In genomic region chr5:124505235-124505634, GRCm38 (mm10) we compare ENCODE assay signal across 29 mouse cellular contexts. TPM values are rescaled to one million over a fixed set of nuclear protein-coding genes. Genes with fewer than 3 reads are reported as not detected.
DNase-seq lines count a peak whose midpoint lies in the region; ATAC-seq and TF ChIP-seq lines count a peak whose summit lies in the region.
"Had no signal": no experiment of that assay in that cellular context is flagged by ENCODE, and none has a peak within 500 bp of the region (broad histone marks: within the 10 kb centered on the region; RNA-seq: fewer than 3 reads in every experiment).

No protein-coding gene starts in this region.

- no peak for TF ChIP-seq CTCF in gastrocnemius, adult 2 months (IDR thresholded peaks at IDR 0.05)
- TF ChIP-seq CTCF in left cerebral cortex, adult 2 months (IDR thresholded peaks at IDR 0.05): no peak

- H3K9me3 ChIP-seq in intestine, embryonic 16.5 days (ENCODE audit: control insufficient read depth, low read length): no peaks in the 10 kb centered on the region
- H3K9me3 ChIP-seq in heart, embryonic 10.5 days: no peaks in the 10 kb centered on the region
- no peaks in the 10 kb centered on the region for H3K9me3 ChIP-seq in hindbrain, embryonic 12.5 days (replicated peaks)
- H3K9me3 ChIP-seq: embryonic facial prominence, embryonic 13.5 days; embryonic facial prominence, embryonic 15.5 days; forebrain, embryonic 10.5 days; forebrain, embryonic 12.5 days; G1E had no signal

- ATAC-seq in intestine, embryonic 16.5 days: peak; percentile 63
- no peak for ATAC-seq in hindbrain, embryonic 12.5 days (ENCODE audit: low FRiP score)
- ATAC-seq: CD4-positive, CD25-positive, alpha-beta regulatory T cell, adult 4 months; forebrain, embryonic 14.5 days; Patski had no signal

- H3K27me3 ChIP-seq in intestine, embryonic 16.5 days (replicated peaks; ENCODE audit: control insufficient read depth, insufficient read depth, low read length): no peaks in the 10 kb centered on the region
- no peaks in the 10 kb centered on the region for H3K27me3 ChIP-seq in heart, embryonic 10.5 days (ENCODE audit: insufficient read depth, poor library complexity, severe bottlenecking)
- no peaks in the 10 kb centered on the region for H3K27me3 ChIP-seq in hindbrain, embryonic 12.5 days
- H3K27me3 ChIP-seq: CH12.LX; embryonic facial prominence, embryonic 13.5 days; embryonic facial prominence, embryonic 15.5 days; forebrain, embryonic 12.5 days; Patski had no signal

- 0 out of 2 replicates have a peak, but pooled peaks cover 7% of the 10 kb centered on the region for H3K36me3 ChIP-seq in intestine, embryonic 16.5 days (ENCODE audit: control insufficient read depth, insufficient read depth, low read length)
- H3K36me3 ChIP-seq in heart, embryonic 10.5 days: peaks cover 80% of the 10 kb centered on the region
- H3K36me3 ChIP-seq in hindbrain, embryonic 12.5 days: peaks cover 33% of the 10 kb centered on the region
- H3K36me3 ChIP-seq: G1E had no signal

- H3K27ac ChIP-seq in gastrocnemius, adult 2 months: peak overlapping the region; percentile 97
- H3K27ac ChIP-seq in left cerebral cortex, adult 2 months: peak overlapping the region; percentile 5; the same call in 1 of the 2 replicates
- H3K27ac ChIP-seq in intestine, embryonic 16.5 days (ENCODE audit: low read length): no peak overlapping the region
- no peak overlapping the region for H3K27ac ChIP-seq in heart, embryonic 10.5 days
- H3K27ac ChIP-seq in hindbrain, embryonic 12.5 days: no peak overlapping the region
- H3K27ac ChIP-seq: embryonic facial prominence, embryonic 13.5 days; embryonic facial prominence, embryonic 15.5 days; forebrain, embryonic 10.5 days; forebrain, embryonic 12.5 days had no signal

- H3K9ac ChIP-seq in intestine, embryonic 16.5 days (ENCODE audit: low read depth, low read length): no peak overlapping the region
- no peak overlapping the region for H3K9ac ChIP-seq in hindbrain, embryonic 12.5 days
- H3K9ac ChIP-seq: embryonic facial prominence, embryonic 13.5 days; embryonic facial prominence, embryonic 15.5 days; forebrain, embryonic 12.5 days had no signal

- intact Hi-C loops in gastrocnemius, adult 2 months (cut with DNase I): no loop called here
- intact Hi-C loops in left cerebral cortex, adult 2 months (cut with DNase I): no loop called here

- no peak for DNase-seq in gastrocnemius, adult 2 months
- no peak for DNase-seq in gastrocnemius, adult 18-20 months (ENCODE audit: low spot score)
- DNase-seq in left cerebral cortex, adult 2 months (ENCODE audit: extremely low spot score in 1 of 2, low spot score in 2 of 2): no peak
- no peak for DNase-seq in left cerebral cortex, adult 9 months (ENCODE audit: low spot score in 2 of 2)
- peak; percentile 56 for DNase-seq in R1 (ENCODE audit: low read depth, low spot score)
- DNase-seq in heart, embryonic 10.5 days (ENCODE audit: low spot score): no peak
- DNase-seq: adrenal gland, adult 2 months; adrenal gland, postnatal 10 days; adrenal gland, postnatal 25 days; B cell, adult 2 months; cerebellum, adult 11 months; cerebellum, adult 18-20 months; cerebellum, adult 8-10 months; cerebellum, adult 9-11 months; cerebellum, postnatal 14 days; cerebellum, postnatal 36 days; embryo, embryonic 11 days had no signal

- H3K4me3 ChIP-seq in gastrocnemius, adult 2 months: no peak overlapping the region
- no peak overlapping the region for H3K4me3 ChIP-seq in left cerebral cortex, adult 2 months
- no peak overlapping the region for H3K4me3 ChIP-seq in intestine, embryonic 16.5 days (ENCODE audit: low read length)
- no peak overlapping the region for H3K4me3 ChIP-seq in heart, embryonic 10.5 days
- no peak overlapping the region for H3K4me3 ChIP-seq in hindbrain, embryonic 12.5 days
- H3K4me3 ChIP-seq: embryonic facial prominence, embryonic 13.5 days; embryonic facial prominence, embryonic 15.5 days; erythroblast, embryonic 14.5 days; forebrain, embryonic 10.5 days; forebrain, embryonic 12.5 days had no signal

- H3K4me2 ChIP-seq in intestine, embryonic 16.5 days (ENCODE audit: low read depth, low read length): no peak overlapping the region
- H3K4me2 ChIP-seq in hindbrain, embryonic 12.5 days (replicated peaks): no peak overlapping the region
- H3K4me2 ChIP-seq: embryonic facial prominence, embryonic 13.5 days; embryonic facial prominence, embryonic 15.5 days; forebrain, embryonic 12.5 days had no signal

- peaks cover 15% of the 10 kb centered on the region for H3K4me1 ChIP-seq in intestine, embryonic 16.5 days (ENCODE audit: control insufficient read depth, insufficient read depth, low read length)
- peaks cover 19% of the 10 kb centered on the region for H3K4me1 ChIP-seq in heart, embryonic 10.5 days
- H3K4me1 ChIP-seq in hindbrain, embryonic 12.5 days: 0 out of 2 replicates have a peak, but pooled peaks cover 3% of the 10 kb centered on the region
- H3K4me1 ChIP-seq: forebrain, embryonic 10.5 days; forebrain, embryonic 12.5 days had no signal

- 71% methylated on average over 4 of the region's 4 CpGs for WGBS in intestine, embryonic 16.5 days
- WGBS in heart, embryonic 10.5 days: 89% methylated on average over 4 of the region's 4 CpGs
- 93% methylated on average over 4 of the region's 4 CpGs for WGBS in hindbrain, embryonic 12.5 days

RNA-seq across cellular contexts. Expression of gene Snrnp35, which starts 22.3 kb away (rescaled TPM):
- total RNA-seq in gastrocnemius, adult 2 months (2021): 10 to 100 TPM; 27.7 to 33.1 TPM
- total RNA-seq in gastrocnemius, adult 18-20 months (2021): 10 to 100 TPM; 21.0 to 28.1 TPM
- 10 to 100 TPM; 19.9 to 20.8 TPM for total RNA-seq in left cerebral cortex, adult 2 months (2021)
- polyA plus RNA-seq in intestine, embryonic 16.5 days (2015; fragmentation: Nextera tagmentation; extraction: Ambion mirVana): 20.1 and 20.9 TPM in 2 replicates
- polyA plus RNA-seq in heart, embryonic 10.5 days (2016; fragmentation: Nextera tagmentation; extraction: Ambion mirVana): 25.5 and 26.8 TPM in 2 replicates
- polyA plus RNA-seq in hindbrain, embryonic 12.5 days (2016; fragmentation: Nextera tagmentation; extraction: Ambion mirVana): 23.8 and 27.2 TPM in 2 replicates

RNA-seq across cellular contexts. Expression of gene Rilpl1, which starts 26.0 kb away (rescaled TPM):
- total RNA-seq in gastrocnemius, adult 2 months (2021): 100 to 1,000 TPM; 243 to 286 TPM
- 100 to 1,000 TPM; 261 to 262 TPM for total RNA-seq in gastrocnemius, adult 18-20 months (2021)
- total RNA-seq in left cerebral cortex, adult 2 months (2021): 10 to 100 TPM; 84.6 to 84.8 TPM
- 8.6 and 8.8 TPM in 2 replicates for polyA plus RNA-seq in intestine, embryonic 16.5 days (2015; fragmentation: Nextera tagmentation; extraction: Ambion mirVana)
- polyA plus RNA-seq in heart, embryonic 10.5 days (2016; fragmentation: Nextera tagmentation; extraction: Ambion mirVana): 22.7 and 25.5 TPM in 2 replicates
- polyA plus RNA-seq in hindbrain, embryonic 12.5 days (2016; fragmentation: Nextera tagmentation; extraction: Ambion mirVana): 18.9 and 20.9 TPM in 2 replicates

RNA-seq across cellular contexts. Expression of gene Rilpl2, which starts 27.1 kb away (rescaled TPM):
- total RNA-seq in gastrocnemius, adult 2 months (2021): 1 to 10 TPM; 4.6 to 4.7 TPM
- 1 to 10 TPM; 4.6 to 5.6 TPM for total RNA-seq in gastrocnemius, adult 18-20 months (2021)
- 10 to 100 TPM; 17.9 to 21.0 TPM for total RNA-seq in left cerebral cortex, adult 2 months (2021)
- 55.1 and 55.4 TPM in 2 replicates for polyA plus RNA-seq in intestine, embryonic 16.5 days (2015; fragmentation: Nextera tagmentation; extraction: Ambion mirVana)
- 13.3 and 18.3 TPM in 2 replicates for polyA plus RNA-seq in heart, embryonic 10.5 days (2016; fragmentation: Nextera tagmentation; extraction: Ambion mirVana)
- polyA plus RNA-seq in hindbrain, embryonic 12.5 days (2016; fragmentation: Nextera tagmentation; extraction: Ambion mirVana): 18.0 and 20.0 TPM in 2 replicates

RNA-seq across cellular contexts. Expression of gene Tmed2, which starts 35.3 kb away (rescaled TPM):
- total RNA-seq in gastrocnemius, adult 2 months (2021): 100 to 1,000 TPM; 144 to 170 TPM
- 100 to 1,000 TPM; 145 to 151 TPM for total RNA-seq in gastrocnemius, adult 18-20 months (2021)
- 10 to 100 TPM; 95.4 to 98.9 TPM for total RNA-seq in left cerebral cortex, adult 2 months (2021)
- polyA plus RNA-seq in intestine, embryonic 16.5 days (2015; fragmentation: Nextera tagmentation; extraction: Ambion mirVana): 635 and 649 TPM in 2 replicates
- 523 and 570 TPM in 2 replicates for polyA plus RNA-seq in heart, embryonic 10.5 days (2016; fragmentation: Nextera tagmentation; extraction: Ambion mirVana)
- 418 and 446 TPM in 2 replicates for polyA plus RNA-seq in hindbrain, embryonic 12.5 days (2016; fragmentation: Nextera tagmentation; extraction: Ambion mirVana)

RNA-seq across cellular contexts. Expression of gene Ddx55, which starts 47.4 kb away (rescaled TPM):
- total RNA-seq in gastrocnemius, adult 2 months (2021): 1 to 10 TPM; 4.5 to 4.8 TPM
- 1 to 10 TPM; 4.1 to 4.2 TPM for total RNA-seq in gastrocnemius, adult 18-20 months (2021)
- total RNA-seq in left cerebral cortex, adult 2 months (2021): 10 to 100 TPM; 25.8 to 28.3 TPM
- 12.5 and 14.5 TPM in 2 replicates for polyA plus RNA-seq in intestine, embryonic 16.5 days (2015; fragmentation: Nextera tagmentation; extraction: Ambion mirVana)
- polyA plus RNA-seq in heart, embryonic 10.5 days (2016; fragmentation: Nextera tagmentation; extraction: Ambion mirVana): 11.4 and 13.0 TPM in 2 replicates
- polyA plus RNA-seq in hindbrain, embryonic 12.5 days (2016; fragmentation: Nextera tagmentation; extraction: Ambion mirVana): 18.0 and 19.1 TPM in 2 replicates

Comparison
In these comparisons a context has a peak if more than half of its experiments do, and no peak if none do; other contexts are left out.
1. H3K27ac ChIP-seq: peak in gastrocnemius, adult 2 months (single experiment) and left cerebral cortex, adult 2 months (single experiment); none in intestine, embryonic 16.5 days (single experiment), heart, embryonic 10.5 days (single experiment) and hindbrain, embryonic 12.5 days (single experiment).